Mouse (Mus musculus) hindbrain, embryonic 14.5 days (tissue): Measurements from ENCODE around the gene Cisd1. TPM values are rescaled to one million over a fixed set of nuclear protein-coding genes. Genes with fewer than 3 reads are reported as not detected.

Experiments used
- ATAC-seq: fragments of 200-750 bp; cut with Nextera tagmentation; 2 replicates; pipeline ENCODE4 v1.8.0; 2017; ENCODE audit warnings: moderate number of reproducible peaks, mild to moderate bottlenecking, moderate TSS enrichment, moderate library complexity; ENCODE audit not compliant: low FRiP score
- DNase-seq: peaks from one replicate; pipeline ENCODE4 v3.0.0-alpha.2; 2015; ENCODE audit warnings: low spot score
- H3K27ac ChIP-seq: fragments of 300-500 bp; sonication (generic); 2 replicates; pipeline ENCODE4 v1.5.1; 2014; ENCODE audit warnings: mild to moderate bottlenecking, moderate library complexity
- H3K27me3 ChIP-seq: fragments of 300-500 bp; sonication (generic); 2 replicates; pipeline ENCODE4 v1.6.1; 2014; ENCODE audit warnings: mild to moderate bottlenecking, low read length, mixed read lengths; ENCODE audit not compliant: control insufficient read depth, insufficient read depth
- H3K36me3 ChIP-seq: fragments of 300-500 bp; sonication (generic); replicated peaks from 2 replicates; pipeline ENCODE4 v1.6.1; 2014; ENCODE audit not compliant: control insufficient read depth, insufficient read depth
- H3K4me1 ChIP-seq: fragments of 300-500 bp; sonication (generic); replicated peaks from 2 replicates; pipeline ENCODE4 v1.6.1; 2014; ENCODE audit warnings: antibody characterized with exemption, low read length, mixed read lengths; ENCODE audit not compliant: control insufficient read depth, insufficient read depth
- H3K4me2 ChIP-seq: fragments of 300-500 bp; sonication (generic); replicated peaks from 2 replicates; pipeline ENCODE4 v1.6.1; 2014; ENCODE audit warnings: mild to moderate bottlenecking, moderate library complexity
- H3K4me3 ChIP-seq: fragments of 300-500 bp; sonication (generic); replicated peaks from 2 replicates; pipeline ENCODE4 v1.5.1; 2014; ENCODE audit warnings: mild to moderate bottlenecking, low read length
- H3K9ac ChIP-seq: fragments of 300-500 bp; sonication (generic); 2 replicates; pipeline ENCODE4 v1.6.1; 2014
- H3K9me3 ChIP-seq: fragments of 300-500 bp; sonication (generic); 2 replicates; pipeline ENCODE4 v1.6.1; 2016; ENCODE audit warnings: low read length; ENCODE audit not compliant: control insufficient read depth
- WGBS: fragments of 180-500 bp; shearing (Covaris S2); extraction: QIAGEN DNeasy Blood & Tissue Kit; methylation state at CpG from one replicate; pipeline ENCODE4 v1.1.7; 2014; 5-methylcytosine and 5-hydroxymethylcytosine counted together
- polyA plus RNA-seq: library from polyadenylated mRNA; unstranded; fragments of >200 nt; fragmentation: Nextera tagmentation; extraction: Ambion mirVana; gene quantifications from 2 replicates; pipeline ENCODE4 v1.2.1, GENCODE M21; 2014

The Cisd1 gene
- polyA plus RNA-seq, 1 experiment from 2014 or later, result 319 TPM

DNA sequence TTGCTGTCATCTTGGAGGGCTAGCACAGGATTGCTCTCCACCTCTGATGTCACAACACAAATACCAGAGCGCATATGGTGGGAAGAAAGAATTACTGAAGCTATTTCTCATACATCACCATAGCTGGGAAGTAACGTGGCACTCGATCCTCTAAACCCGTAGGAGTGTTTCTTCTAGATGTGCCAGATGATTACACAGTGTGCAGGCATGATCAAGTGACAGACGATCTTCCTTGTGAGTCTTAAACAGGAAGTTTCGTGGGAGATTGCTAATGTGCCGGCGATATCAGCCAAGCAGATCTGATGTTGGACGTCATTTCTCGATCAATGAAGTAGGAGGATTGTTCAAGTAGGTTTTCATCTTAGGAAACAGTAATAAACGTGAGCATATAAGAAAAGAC is 29.0 kb upstream of the Cisd1 start:
- 91% methylated on average over 11 of the region's 11 CpGs for WGBS
- no peak overlapping the region for H3K27ac ChIP-seq
- no peak overlapping the region for H3K4me2 ChIP-seq
- no peak overlapping the region for H3K9ac ChIP-seq
- peaks cover 30% of the 10 kb centered on the region for H3K36me3 ChIP-seq
- no peaks in the 10 kb centered on the region for H3K4me1 ChIP-seq
- ATAC-seq (no peak), DNase-seq (no peak)
- H3K27me3 ChIP-seq, result no peaks in the 10 kb centered on the region
- H3K9me3 ChIP-seq, result no peaks in the 10 kb centered on the region
- no peak overlapping the region for H3K4me3 ChIP-seq

DNA sequence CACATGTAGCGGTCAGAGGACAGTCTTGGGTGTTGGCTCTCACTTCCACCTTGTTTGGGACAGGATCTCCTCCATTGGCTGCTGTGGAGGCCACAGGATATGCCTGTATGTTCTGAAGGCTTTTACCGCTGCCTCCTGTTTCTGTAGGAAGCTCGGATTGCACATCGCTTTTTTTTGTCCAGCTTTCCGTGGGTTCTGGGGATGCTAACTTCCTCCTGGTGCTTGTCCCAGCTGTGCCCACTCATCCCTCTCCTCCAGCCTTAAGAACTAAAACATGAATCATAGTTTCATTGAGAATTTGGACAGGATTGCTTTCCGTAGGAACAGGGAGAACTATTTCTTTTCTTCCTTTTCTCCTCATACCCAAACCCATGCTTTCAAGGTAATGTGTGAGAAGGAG is 27.1 kb upstream of the Cisd1 start:
- Histone ChIP-seq H3K9ac (no peak overlapping the region), H3K4me1 (no peaks in the 10 kb centered on the region), H3K36me3 (peaks cover 21% of the 10 kb centered on the region), H3K4me3 (no peak overlapping the region), H3K27ac (no peak overlapping the region), H3K4me2 (no peak overlapping the region), H3K27me3 (no peaks in the 10 kb centered on the region), H3K9me3 (no peaks in the 10 kb centered on the region)
- 89% methylated on average over 6 of the region's 6 CpGs for WGBS
- DNase-seq (no peak), ATAC-seq (no peak)

DNA sequence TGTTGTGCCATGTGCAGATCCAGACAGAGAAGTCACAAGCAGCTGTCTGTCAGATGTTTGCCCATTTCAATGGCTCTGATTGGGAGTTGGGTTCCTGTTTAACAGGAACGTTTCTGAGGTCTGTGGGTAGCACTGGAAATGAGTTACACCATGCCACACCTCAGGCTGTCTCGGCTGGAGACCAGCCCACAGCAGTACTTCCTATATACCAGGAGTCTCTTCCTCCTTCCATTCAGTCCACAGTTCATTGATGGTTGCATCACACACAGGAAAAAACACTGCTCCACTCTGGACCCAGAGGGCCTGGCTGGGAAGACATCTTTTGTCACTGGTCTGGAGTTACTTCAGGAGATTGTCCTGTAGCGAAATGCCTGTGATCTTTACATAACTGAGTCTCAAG is 24.7 kb upstream of the Cisd1 start:
- Histone ChIP-seq H3K9ac (no peak overlapping the region), H3K9me3 (no peaks in the 10 kb centered on the region), H3K4me2 (no peak overlapping the region), H3K4me1 (no peaks in the 10 kb centered on the region), H3K4me3 (no peak overlapping the region), H3K36me3 (peaks cover 28% of the 10 kb centered on the region), H3K27me3 (no peaks in the 10 kb centered on the region), H3K27ac (no peak overlapping the region)
- WGBS, result 88% methylated on average over 3 of the region's 3 CpGs
- ATAC-seq, result no peak
- DNase-seq, result no peak

DNA sequence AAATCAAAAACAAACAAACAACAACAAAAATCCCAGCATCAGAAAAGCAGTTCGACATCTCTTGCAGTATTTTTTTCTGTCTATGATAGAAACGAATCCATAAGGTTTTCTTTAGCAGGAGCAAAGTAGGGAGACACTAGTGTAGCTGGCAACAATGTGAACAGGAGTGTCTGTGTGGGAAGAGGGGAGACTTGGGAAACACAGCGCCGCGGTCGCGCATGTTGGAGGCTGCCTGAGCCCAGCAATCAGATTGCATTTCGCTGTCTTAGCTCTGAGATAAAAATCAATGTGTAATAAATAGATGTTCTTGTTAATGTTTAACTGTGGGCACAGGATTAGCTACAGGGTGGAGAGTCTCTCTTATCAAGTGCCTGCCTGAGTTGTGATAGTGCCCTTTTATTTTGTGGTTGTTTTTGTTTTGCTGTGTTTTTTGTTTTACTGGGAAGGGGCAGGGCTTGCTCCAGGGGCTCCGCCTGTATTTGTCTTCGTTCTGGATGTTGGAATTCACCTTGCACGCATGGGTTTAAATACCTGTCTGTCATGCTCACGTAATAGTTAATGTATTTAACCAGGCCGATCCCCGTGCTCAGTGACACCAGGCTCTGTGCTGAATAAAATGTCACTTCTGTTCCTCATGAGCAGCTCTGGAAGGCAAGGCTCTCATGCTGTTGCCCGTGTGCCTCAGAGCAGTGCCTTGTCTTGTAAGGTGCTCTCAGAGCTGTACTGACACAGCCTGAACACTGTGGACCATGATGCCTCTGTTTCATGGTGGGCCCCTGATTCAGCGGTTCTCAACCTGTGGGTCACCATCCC is 23.6 kb upstream of the Cisd1 start:
- Histone ChIP-seq H3K4me1 (no peaks in the 10 kb centered on the region), H3K27ac (no peak overlapping the region), H3K4me3 (no peak overlapping the region), H3K9me3 (no peaks in the 10 kb centered on the region), H3K27me3 (no peaks in the 10 kb centered on the region), H3K9ac (no peak overlapping the region), H3K36me3 (peaks cover 24% of the 10 kb centered on the region), H3K4me2 (no peak overlapping the region)
- no peak for ATAC-seq
- no peak for DNase-seq
- WGBS, result 78% methylated on average over 16 of the region's 16 CpGs

DNA sequence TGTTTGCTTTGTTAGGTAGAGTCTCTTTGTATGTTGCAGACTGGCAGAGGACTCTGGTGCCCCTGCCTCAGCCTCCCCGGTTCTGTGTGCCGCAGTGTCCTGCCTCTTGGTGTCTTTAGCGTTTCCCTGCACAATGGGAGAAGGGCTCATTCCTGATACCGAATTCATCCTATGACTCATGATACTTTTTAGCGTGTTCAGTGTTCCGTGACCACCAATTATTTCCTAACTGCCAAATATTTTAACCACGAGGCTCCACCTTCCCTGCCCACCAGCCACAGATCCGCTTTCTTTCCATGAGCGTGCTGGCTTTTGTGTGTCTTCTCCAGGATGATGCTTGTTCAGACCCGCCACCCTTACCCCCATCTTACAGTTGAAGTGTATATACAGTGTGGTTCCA is 19.1 kb upstream of the Cisd1 start:
- Histone ChIP-seq H3K27ac (no peak overlapping the region), H3K4me1 (peaks cover 13% of the 10 kb centered on the region), H3K9ac (no peak overlapping the region), H3K4me2 (no peak overlapping the region), H3K36me3 (peaks cover 13% of the 10 kb centered on the region), H3K4me3 (no peak overlapping the region), H3K27me3 (no peaks in the 10 kb centered on the region), H3K9me3 (no peaks in the 10 kb centered on the region)
- DNase-seq, result no peak
- WGBS, result 87% methylated on average over 10 of the region's 10 CpGs
- no peak for ATAC-seq

DNA sequence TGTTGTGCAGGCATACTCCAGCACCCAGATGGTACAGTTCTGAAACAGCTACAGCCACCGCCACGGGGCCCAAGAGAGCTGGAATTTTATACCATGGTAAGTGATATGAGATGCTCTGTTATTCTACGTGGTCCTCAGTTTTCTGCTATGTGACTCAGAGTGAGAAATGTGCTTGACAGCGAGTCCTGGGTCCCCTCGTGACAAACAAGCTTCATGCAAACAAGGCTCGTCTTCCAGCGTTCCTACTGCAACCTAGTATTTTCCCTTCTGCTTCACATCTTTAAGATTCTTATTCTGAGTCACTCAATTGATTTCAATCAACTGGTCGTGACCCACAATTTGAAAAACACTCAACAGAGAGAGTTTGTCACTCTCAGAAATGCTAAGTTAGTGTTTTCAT is 18.7 kb upstream of the Cisd1 start:
- no peaks in the 10 kb centered on the region for H3K27me3 ChIP-seq
- H3K4me2 ChIP-seq, result no peak overlapping the region
- DNase-seq (no peak), ATAC-seq (no peak)
- no peak overlapping the region for H3K27ac ChIP-seq
- no peak overlapping the region for H3K9ac ChIP-seq
- no peaks in the 10 kb centered on the region for H3K9me3 ChIP-seq
- peaks cover 13% of the 10 kb centered on the region for H3K36me3 ChIP-seq
- 83% methylated on average over 8 of the region's 8 CpGs for WGBS
- peaks cover 13% of the 10 kb centered on the region for H3K4me1 ChIP-seq
- H3K4me3 ChIP-seq, result no peak overlapping the region

DNA sequence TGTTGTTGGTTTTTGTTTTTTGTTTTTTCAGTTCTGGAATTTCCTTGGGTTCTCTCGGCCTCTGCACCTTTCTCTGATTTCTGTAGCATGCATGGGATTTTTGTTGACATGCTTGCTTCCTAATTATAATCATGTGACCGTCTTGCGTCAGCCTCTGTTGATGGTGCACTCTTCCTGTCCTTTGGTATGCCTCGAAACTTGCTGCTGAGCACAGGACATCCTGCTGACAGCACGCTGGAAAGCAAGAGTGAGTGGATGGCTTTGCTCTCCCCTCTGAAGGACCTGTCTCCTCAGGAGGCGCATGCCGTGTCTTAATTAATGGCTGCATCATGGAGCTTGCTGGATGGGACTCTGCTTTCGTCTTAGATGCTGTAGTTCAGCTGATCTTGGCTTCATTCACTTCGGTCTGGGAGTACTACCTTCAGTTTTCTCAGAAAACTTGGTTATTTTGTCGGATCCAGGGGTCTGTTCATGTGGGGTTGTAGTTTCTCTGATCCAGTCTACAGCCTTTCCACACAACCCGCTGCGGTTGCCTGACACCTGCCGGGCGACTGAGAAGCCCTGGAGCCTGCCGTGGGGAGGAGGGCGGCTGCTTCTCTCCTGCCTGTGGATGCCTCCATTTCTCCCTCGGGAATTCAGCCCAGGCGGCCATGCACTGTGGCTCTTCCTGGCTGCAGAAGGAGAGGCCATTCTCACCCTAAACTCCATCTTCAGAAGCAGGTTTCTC is 17.2 kb upstream of the Cisd1 start:
- peaks cover 13% of the 10 kb centered on the region for H3K4me1 ChIP-seq
- H3K9ac ChIP-seq, result peak overlapping the region; percentile 26; the same call in 1 of the 2 replicates
- H3K27ac ChIP-seq, result no peak overlapping the region
- DNase-seq (no peak), ATAC-seq (no peak)
- peaks cover 13% of the 10 kb centered on the region for H3K36me3 ChIP-seq
- 20% methylated on average over 18 of the region's 18 CpGs for WGBS
- H3K27me3 ChIP-seq, result no peaks in the 10 kb centered on the region
- H3K4me2 ChIP-seq, result peak overlapping the region; percentile 40
- H3K9me3 ChIP-seq, result no peaks in the 10 kb centered on the region
- no peak overlapping the region for H3K4me3 ChIP-seq

DNA sequence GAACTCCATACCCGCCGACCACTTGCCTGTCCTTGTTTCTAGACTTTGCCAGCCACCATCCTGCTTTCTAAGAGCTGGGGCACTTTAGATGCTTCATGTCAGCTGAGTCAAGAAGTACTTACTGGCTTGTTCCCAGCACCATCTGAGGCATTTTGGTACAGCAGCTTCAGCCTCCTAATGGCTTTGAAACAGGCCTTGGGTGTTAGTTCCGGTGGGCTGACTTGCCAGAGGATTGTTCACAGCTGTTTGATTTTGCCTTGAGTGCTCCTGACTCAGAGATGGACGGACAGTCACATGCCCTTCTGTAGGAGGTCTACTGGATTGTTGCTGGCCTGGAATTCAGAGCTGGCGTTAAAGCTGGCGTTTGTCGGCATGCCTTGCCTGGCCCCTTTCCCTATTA is 16.3 kb upstream of the Cisd1 start:
- no peak overlapping the region for H3K9ac ChIP-seq
- H3K9me3 ChIP-seq, result no peaks in the 10 kb centered on the region
- H3K36me3 ChIP-seq, result peaks cover 7% of the 10 kb centered on the region
- DNase-seq, result no peak
- H3K4me3 ChIP-seq, result no peak overlapping the region
- H3K4me2 ChIP-seq, result no peak overlapping the region
- peaks cover 13% of the 10 kb centered on the region for H3K4me1 ChIP-seq
- ATAC-seq, result no peak
- H3K27ac ChIP-seq, result no peak overlapping the region
- whole genome bisulfite sequencing, result 76% methylated on average over 7 of the region's 7 CpGs
- H3K27me3 ChIP-seq, result no peaks in the 10 kb centered on the region

DNA sequence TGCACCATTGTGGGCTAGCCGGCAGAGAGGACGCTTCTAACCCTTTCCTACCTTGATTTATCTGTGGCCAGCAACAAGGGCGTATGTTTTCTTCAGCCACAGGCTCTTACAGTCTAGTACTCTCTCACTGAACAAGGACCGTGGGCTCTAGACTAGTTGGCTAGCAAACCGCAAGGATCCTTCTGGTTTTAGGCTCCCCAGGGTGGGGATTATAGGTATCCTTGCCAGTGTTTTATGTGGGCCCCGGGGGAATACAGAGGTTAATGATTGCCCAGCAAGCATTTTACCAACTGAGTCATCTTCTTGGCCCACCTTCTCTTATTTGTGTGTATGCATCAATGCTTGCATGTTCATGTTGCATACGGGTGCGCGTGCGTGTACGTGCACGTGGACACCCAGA is 10.2 kb upstream of the Cisd1 start:
- DNase-seq (no peak), ATAC-seq (no peak)
- Histone ChIP-seq H3K9ac (no peak overlapping the region), H3K36me3 (peaks cover 14% of the 10 kb centered on the region; the same call in 1 of the 2 replicates), H3K9me3 (no peaks in the 10 kb centered on the region), H3K27me3 (no peaks in the 10 kb centered on the region), H3K27ac (no peak overlapping the region), H3K4me3 (no peak overlapping the region), H3K4me1 (no peaks in the 10 kb centered on the region), H3K4me2 (no peak overlapping the region)
- WGBS, result 90% methylated on average over 12 of the region's 12 CpGs
